Comparison of ENCODE assay signal across 8 mouse cellular contexts in genomic region chr1:172119720-172120119, GRCm38 (mm10). TPM values are rescaled to one million over a fixed set of nuclear protein-coding genes. Genes with fewer than 3 reads are reported as not detected.
DNase-seq lines count a peak whose midpoint lies in the region; ATAC-seq and TF ChIP-seq lines count a peak whose summit lies in the region.

No protein-coding gene starts in this region.

- TF ChIP-seq POLR2A in thymus, adult 2 months (IDR thresholded peaks at IDR 0.05; ENCODE audit: control insufficient read depth, extremely low read depth, insufficient read depth, low read length, poor library complexity), result no peak

- H3K9me3 ChIP-seq in hindbrain, embryonic 10.5 days, result no peaks in the 10 kb centered on the region
- H3K9me3 ChIP-seq in liver, postnatal 0 days (ENCODE audit: low read length), result no peaks in the 10 kb centered on the region

- no peaks in the 10 kb centered on the region for H3K4me1 ChIP-seq in thymus, adult 2 months (replicated peaks; ENCODE audit: control insufficient read depth, insufficient read depth, low read length)
- no peaks in the 10 kb centered on the region for H3K4me1 ChIP-seq in hindbrain, embryonic 10.5 days (replicated peaks)
- H3K4me1 ChIP-seq in liver, postnatal 0 days (ENCODE audit: insufficient read depth), result no peaks in the 10 kb centered on the region

- H3K27ac ChIP-seq in thymus, adult 2 months (ENCODE audit: control insufficient read depth, insufficient read depth, low read length), result no peak overlapping the region
- H3K27ac ChIP-seq in hindbrain, embryonic 10.5 days, result no peak overlapping the region
- H3K27ac ChIP-seq in liver, postnatal 0 days (ENCODE audit: low read depth), result no peak overlapping the region

- no peak for TF ChIP-seq CTCF in thymus, adult 2 months (IDR thresholded peaks at IDR 0.05; ENCODE audit: borderline replicate concordance, control insufficient read depth, extremely low read depth, insufficient read depth, low read length, poor library complexity)
- peak; percentile 81 for TF ChIP-seq CTCF in liver, postnatal 0 days (IDR thresholded peaks at IDR 0.05; ENCODE audit: low read depth)

- H3K27me3 ChIP-seq in thymus, adult 2 months (ENCODE audit: control insufficient read depth, insufficient read depth, low read length), result no peaks in the 10 kb centered on the region
- H3K27me3 ChIP-seq in hindbrain, embryonic 10.5 days (ENCODE audit: insufficient read depth, poor library complexity, severe bottlenecking), result no peaks in the 10 kb centered on the region
- H3K27me3 ChIP-seq in liver, postnatal 0 days (ENCODE audit: insufficient read depth, low read length), result no peaks in the 10 kb centered on the region
- H3K27me3 ChIP-seq in splenic B cell, adult 2 months (ENCODE audit: control insufficient read depth, insufficient read depth, low read length, poor library complexity, severe bottlenecking), result no peaks in the 10 kb centered on the region

- no peak overlapping the region for H3K4me2 ChIP-seq in liver, postnatal 0 days (ENCODE audit: low read depth, low read length)

- H3K9ac ChIP-seq in liver, postnatal 0 days (replicated peaks), result no peak overlapping the region

- peaks cover 74% of the 10 kb centered on the region for H3K36me3 ChIP-seq in thymus, adult 2 months (ENCODE audit: control insufficient read depth, insufficient read depth, low read length)
- H3K36me3 ChIP-seq in hindbrain, embryonic 10.5 days, result peaks cover 92% of the 10 kb centered on the region
- H3K36me3 ChIP-seq in liver, postnatal 0 days (replicated peaks; ENCODE audit: insufficient read depth, low read length), result peaks cover 82% of the 10 kb centered on the region
- peaks cover 16% of the 10 kb centered on the region for H3K36me3 ChIP-seq in splenic B cell, adult 2 months (ENCODE audit: control insufficient read depth, insufficient read depth, low read length, poor library complexity, severe bottlenecking)

- TF ChIP-seq EP300 in liver, postnatal 0 days (IDR thresholded peaks at IDR 0.05; ENCODE audit: low read depth), result no peak

- no peak for DNase-seq in frontal cortex, postnatal 10 days (ENCODE audit: low spot score in 2 of 2)
- peak; percentile 21 for DNase-seq in thymus, adult 2 months
- DNase-seq in thymus, adult 18-20 months, result no peak
- peak; percentile 18 for DNase-seq in hindbrain, embryonic 10.5 days (ENCODE audit: low spot score)
- no peak for DNase-seq in liver, postnatal 0 days
- DNase-seq in splenic B cell, adult 2 months (ENCODE audit: low read depth, low spot score), result peak; percentile 78

- 59% methylated on average over 3 of the region's 3 CpGs for WGBS in thymus, adult 2 months
- WGBS in hindbrain, embryonic 10.5 days, result 52% methylated on average over 3 of the region's 3 CpGs
- WGBS in liver, postnatal 0 days (ENCODE audit: insufficient replicate concordance), result 48% methylated on average over 3 of the region's 3 CpGs

- H3K4me3 ChIP-seq in thymus, adult 2 months (ENCODE audit: control insufficient read depth, insufficient read depth, low read length), result no peak overlapping the region
- H3K4me3 ChIP-seq in hindbrain, embryonic 10.5 days, result no peak overlapping the region
- no peak overlapping the region for H3K4me3 ChIP-seq in liver, postnatal 0 days (ENCODE audit: low read depth, low read length)

- 0 out of 2 replicates have a peak, but pooled peaks have one; percentile 68 for ATAC-seq in frontal cortex, adult (ENCODE audit: low TSS enrichment)
- ATAC-seq in common myeloid progenitor, adult 5-6 weeks (replicated peaks; ENCODE audit: low read depth, poor library complexity, severe bottlenecking), result peak; percentile 86
- 0 out of 2 replicates have a peak, but pooled peaks have one; percentile 40 for ATAC-seq in liver, postnatal 0 days

RNA-seq across cellular contexts. Expression of gene Pex19, which starts 6.8 kb away (rescaled TPM):
- 68.5 and 76.9 TPM in 2 replicates for polyA plus RNA-seq in thymus, adult 2 months (2012; rRNA removed)
- 37.1 and 42.2 TPM in 2 replicates for total RNA-seq in common myeloid progenitor, adult 5-6 weeks (2017)
- polyA plus RNA-seq in hindbrain, embryonic 10.5 days (2016; fragmentation: Nextera tagmentation; extraction: Ambion mirVana), result 183 and 210 TPM in 2 replicates
- 85.9 and 91.7 TPM in 2 replicates for polyA plus RNA-seq in liver, postnatal 0 days (2015; fragmentation: Nextera tagmentation; extraction: Ambion mirVana)

RNA-seq across cellular contexts. Expression of gene Dcaf8, which starts 28.2 kb away (rescaled TPM):
- polyA plus RNA-seq in thymus, adult 2 months (2012; rRNA removed), result 79.7 and 81.0 TPM in 2 replicates
- total RNA-seq in common myeloid progenitor, adult 5-6 weeks (2017), result 157 and 167 TPM in 2 replicates
- 120 and 125 TPM in 2 replicates for polyA plus RNA-seq in hindbrain, embryonic 10.5 days (2016; fragmentation: Nextera tagmentation; extraction: Ambion mirVana)
- 43.0 and 48.3 TPM in 2 replicates for polyA plus RNA-seq in liver, postnatal 0 days (2015; fragmentation: Nextera tagmentation; extraction: Ambion mirVana)

RNA-seq across cellular contexts. Expression of gene Ncstn, which starts 37.1 kb away (rescaled TPM):
- polyA plus RNA-seq in thymus, adult 2 months (2012; rRNA removed), result 130 and 133 TPM in 2 replicates
- total RNA-seq in common myeloid progenitor, adult 5-6 weeks (2017), result 24.3 and 25.1 TPM in 2 replicates
- 112 and 127 TPM in 2 replicates for polyA plus RNA-seq in hindbrain, embryonic 10.5 days (2016; fragmentation: Nextera tagmentation; extraction: Ambion mirVana)
- polyA plus RNA-seq in liver, postnatal 0 days (2015; fragmentation: Nextera tagmentation; extraction: Ambion mirVana), result 36.7 and 41.8 TPM in 2 replicates

RNA-seq across cellular contexts. Expression of gene Copa, which starts 37.4 kb away (rescaled TPM):
- polyA plus RNA-seq in thymus, adult 2 months (2012; rRNA removed), result 53.9 and 58.9 TPM in 2 replicates
- 137 and 144 TPM in 2 replicates for total RNA-seq in common myeloid progenitor, adult 5-6 weeks (2017)
- polyA plus RNA-seq in hindbrain, embryonic 10.5 days (2016; fragmentation: Nextera tagmentation; extraction: Ambion mirVana), result 173 and 187 TPM in 2 replicates
- polyA plus RNA-seq in liver, postnatal 0 days (2015; fragmentation: Nextera tagmentation; extraction: Ambion mirVana), result 50.2 and 55.4 TPM in 2 replicates

Comparison
In these comparisons a context has a peak if more than half of its experiments do, and no peak if none do; other contexts are left out.
1. DNase-seq: peak in thymus, adult 2 months (single experiment), hindbrain, embryonic 10.5 days (single experiment) and splenic B cell, adult 2 months (single experiment); none in frontal cortex, postnatal 10 days (0 of 2), thymus, adult 18-20 months (0 of 2) and liver, postnatal 0 days (single experiment).
2. Peak in every context shown above with its lines, with median percentiles within 50 percentile points of each other: ATAC-seq.